Comparison of ENCODE assay signal across 27 mouse cellular contexts in genomic region chr9:71138936-71139335, GRCm38 (mm10). TPM values are rescaled to one million over a fixed set of nuclear protein-coding genes. Genes with fewer than 3 reads are reported as not detected.
DNase-seq lines count a peak whose midpoint lies in the region; ATAC-seq and TF ChIP-seq lines count a peak whose summit lies in the region.
"Had no signal": no experiment of that assay in that cellular context is flagged by ENCODE, and none has a peak within 500 bp of the region (broad histone marks: within the 10 kb centered on the region; RNA-seq: fewer than 3 reads in every experiment).

No protein-coding gene starts in this region.

- H3K4me2 ChIP-seq in kidney, postnatal 0 days (ENCODE audit: low read length): no peak overlapping the region
- H3K4me2 ChIP-seq in kidney, embryonic 15.5 days: no peak overlapping the region
- H3K4me2 ChIP-seq in liver, embryonic 12.5 days: no peak overlapping the region
- H3K4me2 ChIP-seq: embryonic facial prominence, embryonic 12.5 days; embryonic facial prominence, embryonic 15.5 days; heart, embryonic 12.5 days; heart, embryonic 15.5 days; hindbrain, embryonic 14.5 days had no signal

- no peak for TF ChIP-seq CTCF in kidney, postnatal 0 days (IDR thresholded peaks at IDR 0.05; ENCODE audit: low read depth)
- TF ChIP-seq CTCF in liver, adult 2 months (IDR thresholded peaks at IDR 0.05; ENCODE audit: low read depth, low read length): no peak

- no peak overlapping the region for H3K9ac ChIP-seq in kidney, postnatal 0 days (ENCODE audit: low read depth, low read length)
- no peak overlapping the region for H3K9ac ChIP-seq in kidney, embryonic 15.5 days
- H3K9ac ChIP-seq in liver, adult 2 months (ENCODE audit: low read depth, low read length): no peak overlapping the region
- H3K9ac ChIP-seq in liver, embryonic 12.5 days: no peak overlapping the region
- H3K9ac ChIP-seq: embryonic facial prominence, embryonic 12.5 days; embryonic facial prominence, embryonic 15.5 days; forebrain, postnatal 0 days; heart, embryonic 12.5 days; heart, embryonic 15.5 days; hindbrain, embryonic 14.5 days had no signal

- WGBS in kidney, postnatal 0 days: 38% methylated on average over 2 of the region's 2 CpGs
- WGBS in kidney, embryonic 15.5 days: 41% methylated on average over 2 of the region's 2 CpGs
- WGBS in liver, adult 2 months: 28% methylated on average over 2 of the region's 2 CpGs
- 78% methylated on average over 2 of the region's 2 CpGs for WGBS in liver, embryonic 12.5 days (ENCODE audit: insufficient replicate concordance)

- H3K27ac ChIP-seq in kidney, postnatal 0 days: no peak overlapping the region
- no peak overlapping the region for H3K27ac ChIP-seq in kidney, embryonic 15.5 days
- H3K27ac ChIP-seq in liver, adult 2 months (replicated peaks; ENCODE audit: insufficient read depth, low read depth, low read length): peak overlapping the region; percentile 86
- no peak overlapping the region for H3K27ac ChIP-seq in liver, embryonic 12.5 days
- H3K27ac ChIP-seq: embryonic facial prominence, embryonic 12.5 days; embryonic facial prominence, embryonic 15.5 days; gastrocnemius, adult 2 months; heart, embryonic 15.5 days; hindbrain, embryonic 14.5 days had no signal

- H3K36me3 ChIP-seq in kidney, postnatal 0 days (ENCODE audit: insufficient read depth, low read length): no peaks in the 10 kb centered on the region
- H3K36me3 ChIP-seq in kidney, embryonic 15.5 days: no peaks in the 10 kb centered on the region
- H3K36me3 ChIP-seq in liver, adult 2 months (ENCODE audit: control insufficient read depth, insufficient read depth, low read length): peaks cover 32% of the 10 kb centered on the region
- H3K36me3 ChIP-seq in liver, embryonic 12.5 days: no peaks in the 10 kb centered on the region
- H3K36me3 ChIP-seq: embryonic facial prominence, embryonic 12.5 days; embryonic facial prominence, embryonic 15.5 days; heart, embryonic 12.5 days; heart, embryonic 15.5 days had no signal

- DNase-seq in heart, adult 11 months: peak; percentile 76
- DNase-seq in heart, postnatal 4 days: no peak
- DNase-seq in kidney, postnatal 0 days (ENCODE audit: low spot score): peak; percentile 59
- no peak for DNase-seq in liver, adult 2 months (ENCODE audit: extremely low read depth, low read depth, low spot score)
- DNase-seq in kidney, postnatal 25 days: peak; percentile 11 to 41
- no peak for DNase-seq in cerebellum, adult 11 months
- DNase-seq: adrenal gland, postnatal 10 days; adrenal gland, postnatal 36 days; cerebellum, adult 2 months; cerebellum, adult 9-11 months; cerebellum, postnatal 25 days; forebrain, postnatal 0 days; gastrocnemius, adult 2 months; gastrocnemius, postnatal 14 days; heart, adult 18-20 months; heart, postnatal 10 days; heart, postnatal 36 days had no signal

- TF ChIP-seq POLR2A in liver, adult 2 months (IDR thresholded peaks at IDR 0.05; ENCODE audit: extremely low read depth, insufficient read depth, low read length): no peak

- no peaks in the 10 kb centered on the region for H3K9me3 ChIP-seq in kidney, postnatal 0 days (replicated peaks; ENCODE audit: low read length)
- no peaks in the 10 kb centered on the region for H3K9me3 ChIP-seq in kidney, embryonic 15.5 days (replicated peaks)
- H3K9me3 ChIP-seq in liver, embryonic 12.5 days (replicated peaks): no peaks in the 10 kb centered on the region; the same call in 1 of the 2 replicates
- H3K9me3 ChIP-seq: embryonic facial prominence, embryonic 12.5 days; embryonic facial prominence, embryonic 15.5 days; heart, embryonic 12.5 days; heart, embryonic 15.5 days had no signal

- H3K4me3 ChIP-seq in kidney, postnatal 0 days (replicated peaks; ENCODE audit: low read depth, low read length): no peak overlapping the region
- H3K4me3 ChIP-seq in kidney, embryonic 15.5 days (replicated peaks): no peak overlapping the region
- H3K4me3 ChIP-seq in liver, adult 2 months (ENCODE audit: insufficient read depth, low read depth, low read length): no peak overlapping the region
- H3K4me3 ChIP-seq in liver, embryonic 12.5 days: no peak overlapping the region
- H3K4me3 ChIP-seq: embryonic facial prominence, embryonic 12.5 days; embryonic facial prominence, embryonic 15.5 days; gastrocnemius, adult 2 months; heart, embryonic 12.5 days; heart, embryonic 15.5 days had no signal

- no peaks in the 10 kb centered on the region for H3K4me1 ChIP-seq in kidney, postnatal 0 days (replicated peaks; ENCODE audit: insufficient read depth, low read length)
- H3K4me1 ChIP-seq in kidney, embryonic 15.5 days: 0 out of 2 replicates have a peak, but pooled peaks cover 7% of the 10 kb centered on the region
- H3K4me1 ChIP-seq in liver, adult 2 months (ENCODE audit: control insufficient read depth, insufficient read depth, low read length): peaks cover 59% of the 10 kb centered on the region
- peaks cover 19% of the 10 kb centered on the region for H3K4me1 ChIP-seq in liver, embryonic 12.5 days
- H3K4me1 ChIP-seq: embryonic facial prominence, embryonic 12.5 days; embryonic facial prominence, embryonic 15.5 days; heart, embryonic 12.5 days; heart, embryonic 15.5 days had no signal

- H3K79me2 ChIP-seq in liver, adult 2 months (ENCODE audit: control insufficient read depth, insufficient read depth, low read length): peaks cover 20% of the 10 kb centered on the region; the same call in 1 of the 2 replicates

- no peak for ATAC-seq in kidney, postnatal 0 days (replicated peaks; ENCODE audit: low FRiP score, low read depth)
- no peak for ATAC-seq in kidney, embryonic 15.5 days (replicated peaks; ENCODE audit: low FRiP score)
- ATAC-seq in liver, embryonic 12.5 days: no peak
- ATAC-seq: activated CD4-positive, CD25-positive, alpha-beta regulatory T cell, adult 4 months; forebrain, embryonic 14.5 days; forebrain, postnatal 0 days had no signal

- no peaks in the 10 kb centered on the region for H3K27me3 ChIP-seq in kidney, postnatal 0 days (ENCODE audit: insufficient read depth, low read length)
- no peaks in the 10 kb centered on the region for H3K27me3 ChIP-seq in kidney, embryonic 15.5 days
- H3K27me3 ChIP-seq in liver, adult 2 months (ENCODE audit: control insufficient read depth, insufficient read depth, low read length): no peaks in the 10 kb centered on the region
- H3K27me3 ChIP-seq in liver, embryonic 12.5 days (replicated peaks): no peaks in the 10 kb centered on the region
- H3K27me3 ChIP-seq: embryonic facial prominence, embryonic 12.5 days; embryonic facial prominence, embryonic 15.5 days; heart, embryonic 12.5 days; heart, embryonic 15.5 days had no signal

RNA-seq across cellular contexts. Expression of gene Aqp9, which starts 29.5 kb away (rescaled TPM):
- under 1 TPM; 0.09 to 0.24 TPM for total RNA-seq in heart, postnatal 4 days (2021)
- polyA plus RNA-seq in kidney, postnatal 0 days (2015; fragmentation: Nextera tagmentation; extraction: Ambion mirVana): 0.04 and 0.29 TPM in 2 replicates
- polyA plus RNA-seq in kidney, embryonic 15.5 days (2015; fragmentation: Nextera tagmentation; extraction: Ambion mirVana): 0.22 and 0.26 TPM in 2 replicates
- total RNA-seq in liver, adult 2 months (2014; rRNA removed): 254 and 300 TPM in 2 replicates
- polyA plus RNA-seq in liver, adult 2 months (2012; rRNA removed): 110 and 114 TPM in 2 replicates
- polyA plus RNA-seq in liver, embryonic 12.5 days (2016; fragmentation: Nextera tagmentation; extraction: Ambion mirVana): 10.1 and 10.3 TPM in 2 replicates
- total RNA-seq: gastrocnemius, adult 2 months had no signal
- polyA plus RNA-seq: embryonic facial prominence, embryonic 12.5 days; hindbrain, embryonic 11.5 days had no signal

Comparison
In these comparisons a context has a peak if more than half of its experiments do, and no peak if none do; other contexts are left out.
1. DNase-seq: peak in heart, adult 11 months (single experiment), kidney, postnatal 0 days (single experiment) and kidney, postnatal 25 days (2 of 2); none in heart, postnatal 4 days (single experiment), liver, adult 2 months (single experiment) and cerebellum, adult 11 months (single experiment).